Mouse (Mus musculus) embryonic fibroblast, embryonic 13.5 days (primary cell): Measurements from ENCODE around the gene Prpf39.

Source experiments
- CTCF ChIP-seq: IDR thresholded peaks from 2 replicates; pipeline ENCODE4 v1.5.1; 2011; ENCODE audit warnings: mild to moderate bottlenecking, control low read depth, low read length, moderate library complexity, borderline replicate concordance; ENCODE audit not compliant: insufficient read depth
- POLR2A ChIP-seq: IDR thresholded peaks from 2 replicates; pipeline ENCODE4 v1.6.1; 2011; ENCODE audit warnings: low read depth, mild to moderate bottlenecking, control low read depth, low read length, moderate library complexity

DNA sequence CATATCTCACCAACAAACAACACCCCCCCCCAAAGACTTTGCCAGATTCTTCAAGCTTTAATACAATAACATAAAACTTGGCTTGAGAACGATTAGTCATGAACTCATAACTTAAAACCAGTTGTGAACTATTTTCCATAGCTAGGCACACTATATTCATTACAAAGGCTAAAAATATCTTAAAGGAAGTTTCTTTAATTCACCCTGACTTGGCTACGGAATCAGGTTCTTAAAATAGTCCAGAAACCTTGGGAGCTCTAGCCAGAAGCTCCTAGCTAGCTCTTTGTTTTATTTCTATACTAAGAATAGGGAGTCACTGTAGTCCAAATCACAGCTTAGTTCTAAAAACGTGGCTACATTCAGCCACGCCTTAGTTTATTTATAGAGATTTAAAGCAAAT lies 32.3 kb downstream of the Prpf39 start:
- TF ChIP-seq CTCF, result no peak
- no peak for TF ChIP-seq POLR2A
